Mouse (Mus musculus): Measurements from ENCODE around the gene Map2. TPM values are rescaled to one million over a fixed set of nuclear protein-coding genes. Genes with fewer than 3 reads are reported as not detected.

Map2 gene
- total RNA-seq, 2 experiments from 2014 or later = 5.5 to 5.8 TPM

DNA sequence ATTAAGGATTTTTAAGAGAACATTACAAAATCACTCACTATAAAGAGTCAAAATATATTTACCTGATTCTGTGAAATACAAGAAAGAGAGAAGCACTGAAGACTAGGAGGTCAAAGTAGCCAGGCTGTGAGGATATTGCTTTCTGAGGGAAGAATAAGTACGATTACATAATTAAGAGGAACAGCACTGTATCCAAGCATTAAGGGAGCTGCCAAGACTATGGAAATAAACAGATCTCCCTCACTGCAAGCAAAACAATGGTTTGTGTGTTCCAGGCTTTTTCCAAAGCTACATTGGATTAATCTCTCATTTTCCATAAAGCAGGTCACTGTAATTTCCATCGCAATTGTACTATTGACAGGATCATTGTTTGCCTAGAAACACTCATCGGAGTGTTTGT lies 307.7 kb downstream of the Map2 start:
- intact Hi-C loops (cut with DNase I) = no loop called here
- DNase-seq = no peak

Other genes starting within 250 kb of the Map2 start
- gene Crygf, start 248.8 kb upstream of the Map2 start, total RNA-seq (2021) = not detected

Data from heart, postnatal 10 days (tissue).